Mouse (Mus musculus) hindbrain, embryonic 12.5 days (tissue): ENCODE measurements at regions not wholly inside any gene's neighbourhood (a gene's known extent, or its start where the extent isn't known, plus 50 kb on each side); places are given as distances from the start of the nearest gene placed in this dataset.
"Not testable (repeated sequence)": the region's sequence is repeated elsewhere in the genome, so short reads cannot be mapped to it uniquely, and the experiment has no call there.

Source experiments
- ATAC-seq: fragments of 200-750 bp; cut with Nextera tagmentation; 2 replicates; pipeline ENCODE4 v1.8.0; 2017; ENCODE audit warnings: moderate TSS enrichment; ENCODE audit not compliant: low FRiP score
- H3K27ac ChIP-seq: fragments of 300-500 bp; sonication (generic); 2 replicates; pipeline ENCODE4 v1.5.1; 2016; ENCODE audit warnings: mild to moderate bottlenecking
- H3K27me3 ChIP-seq: fragments of 300-500 bp; sonication (generic); 2 replicates; pipeline ENCODE4 v1.6.1; 2016; ENCODE audit warnings: mild to moderate bottlenecking
- H3K36me3 ChIP-seq: fragments of 300-500 bp; sonication (generic); 2 replicates; pipeline ENCODE4 v1.6.1; 2016; ENCODE audit warnings: mild to moderate bottlenecking
- H3K4me1 ChIP-seq: fragments of 300-500 bp; sonication (generic); 2 replicates; pipeline ENCODE4 v1.6.1; 2016
- H3K4me2 ChIP-seq: fragments of 300-500 bp; sonication (generic); replicated peaks from 2 replicates; pipeline ENCODE4 v1.6.1; 2016; ENCODE audit warnings: mild to moderate bottlenecking
- H3K4me3 ChIP-seq: fragments of 300-500 bp; sonication (generic); 2 replicates; pipeline ENCODE4 v1.5.1; 2016; ENCODE audit warnings: mild to moderate bottlenecking
- H3K9ac ChIP-seq: fragments of 300-500 bp; sonication (generic); 2 replicates; pipeline ENCODE4 v1.6.1; 2016; ENCODE audit warnings: mild to moderate bottlenecking, moderate library complexity
- H3K9me3 ChIP-seq: fragments of 300-500 bp; sonication (generic); replicated peaks from 2 replicates; pipeline ENCODE4 v1.6.1; 2016; ENCODE audit warnings: mild to moderate bottlenecking
- WGBS: fragments of 180-500 bp; shearing (Covaris S2); methylation state at CpG from one replicate; pipeline ENCODE4 v1.1.7; 2016; 5-methylcytosine and 5-hydroxymethylcytosine counted together

GRCm38 (mm10) chr16:55608361-55608760 lies 230.3 kb downstream of the Nfkbiz start:
- 92% methylated on average over 3 of the region's 3 CpGs for WGBS
- Histone ChIP-seq H3K27ac (no peak overlapping the region), H3K4me3 (no peak overlapping the region), H3K27me3 (no peaks in the 10 kb centered on the region), H3K9ac (no peak overlapping the region), H3K36me3 (no peaks in the 10 kb centered on the region), H3K4me2 (no peak overlapping the region), H3K4me1 (no peaks in the 10 kb centered on the region), H3K9me3 (no peaks in the 10 kb centered on the region)
- ATAC-seq: no peak

DNA sequence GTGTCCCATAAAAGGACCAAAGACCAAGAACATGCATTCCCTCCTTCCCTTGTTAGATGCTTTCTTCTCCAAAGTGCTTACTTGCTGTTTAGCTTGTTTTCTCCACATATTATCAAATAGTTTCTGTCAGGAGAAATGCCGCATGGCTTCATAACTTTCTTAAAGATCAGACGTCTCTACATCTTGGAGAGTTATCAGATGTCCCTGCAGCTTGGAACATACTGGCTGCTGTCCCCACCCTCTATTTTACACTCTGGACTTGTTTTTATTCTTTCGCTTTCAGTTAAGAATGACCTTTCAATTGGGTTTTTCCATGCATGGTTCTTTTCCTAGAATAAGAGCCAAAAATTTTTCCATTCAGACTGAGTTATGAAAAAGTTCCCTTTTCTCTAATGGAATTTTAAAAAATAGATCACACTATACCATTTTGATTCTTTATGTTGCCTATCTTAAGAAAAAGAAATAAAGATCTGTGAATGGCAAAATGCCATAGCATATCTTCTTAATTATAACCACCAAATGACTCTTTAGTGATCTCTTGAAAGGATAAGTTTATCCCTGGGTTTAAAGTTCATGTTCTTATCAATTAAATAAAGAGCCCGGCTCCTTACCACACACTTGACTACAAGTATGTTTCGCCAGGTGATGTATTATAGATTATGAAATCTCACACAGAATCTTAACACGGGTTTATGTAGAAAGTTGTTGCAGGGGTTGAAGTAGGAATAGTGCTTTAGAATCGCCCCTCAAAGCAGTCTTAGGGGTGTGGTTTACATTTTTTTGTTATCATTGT lies 232.1 kb downstream of the Nfkbiz start:
- no peak overlapping the region for H3K4me2 ChIP-seq
- no peak for ATAC-seq
- H3K4me1 ChIP-seq: no peaks in the 10 kb centered on the region
- no peak overlapping the region for H3K9ac ChIP-seq
- no peaks in the 10 kb centered on the region for H3K36me3 ChIP-seq
- H3K9me3 ChIP-seq: no peaks in the 10 kb centered on the region
- H3K27ac ChIP-seq: no peak overlapping the region
- H3K27me3 ChIP-seq: no peaks in the 10 kb centered on the region
- WGBS: 90% methylated on average over 7 of the region's 7 CpGs
- H3K4me3 ChIP-seq: no peak overlapping the region

DNA sequence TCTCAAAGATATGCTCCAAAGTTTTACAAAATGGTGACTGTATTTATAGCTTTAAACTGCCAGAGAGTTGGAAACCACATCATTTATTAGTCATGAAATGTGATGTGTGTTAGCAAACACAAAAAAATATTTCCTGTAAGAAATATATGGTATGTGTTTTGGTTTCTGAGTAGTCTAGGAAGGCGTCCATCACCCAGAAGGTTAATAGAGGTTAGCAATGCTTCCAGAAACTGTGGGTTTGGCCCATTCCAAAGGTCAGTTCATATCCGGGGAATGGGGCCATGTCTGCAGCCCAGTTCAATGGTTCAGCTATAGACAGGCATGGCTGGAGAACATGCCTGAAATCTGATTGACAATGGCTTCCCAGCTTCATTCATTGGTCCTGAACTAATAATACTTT lies 235.1 kb downstream of the Nfkbiz start:
- WGBS: 80% methylated on average over 2 of the region's 2 CpGs
- Histone ChIP-seq H3K4me2 (no peak overlapping the region), H3K36me3 (no peaks in the 10 kb centered on the region), H3K9ac (no peak overlapping the region), H3K4me3 (no peak overlapping the region), H3K27ac (no peak overlapping the region), H3K9me3 (no peaks in the 10 kb centered on the region), H3K27me3 (no peaks in the 10 kb centered on the region), H3K4me1 (no peaks in the 10 kb centered on the region)
- ATAC-seq: no peak

DNA sequence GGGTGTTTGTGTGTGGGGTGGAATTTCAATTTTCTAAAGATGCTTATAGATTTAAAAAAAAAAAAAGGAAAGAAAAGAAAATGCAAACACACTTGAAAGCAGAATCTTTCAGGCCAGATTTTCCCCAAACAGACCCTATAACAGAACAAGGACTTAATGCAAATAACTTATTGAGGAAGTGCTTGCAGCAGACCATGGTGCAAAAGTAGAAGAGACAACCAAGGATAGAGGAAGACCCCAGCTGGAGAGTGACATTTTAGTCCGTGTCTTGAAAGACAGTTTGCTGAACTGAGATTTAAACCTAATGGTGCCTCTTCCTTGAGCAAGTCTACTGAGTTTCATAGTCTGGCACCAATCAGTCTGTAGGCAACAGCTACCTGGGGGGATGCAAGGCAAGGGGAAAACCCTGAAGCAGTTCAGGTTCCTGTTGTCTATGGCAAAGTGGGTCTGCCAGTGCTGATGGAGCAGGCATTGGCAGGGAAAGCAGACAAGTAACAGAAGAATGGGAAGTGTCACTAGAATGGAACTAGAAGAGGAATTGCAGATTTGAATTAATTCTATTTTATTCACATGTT lies 249.2 kb downstream of the Nfkbiz start:
- no peaks in the 10 kb centered on the region for H3K9me3 ChIP-seq

GRCm38 (mm10) chr16:55587138-55587537 lies 251.6 kb downstream of the Nfkbiz start:
- no peaks in the 10 kb centered on the region for H3K9me3 ChIP-seq
- H3K9ac ChIP-seq: no peak overlapping the region
- H3K4me3 ChIP-seq: no peak overlapping the region
- ATAC-seq: no peak
- H3K4me2 ChIP-seq: no peak overlapping the region
- 93% methylated on average over 6 of the region's 6 CpGs for WGBS
- H3K36me3 ChIP-seq: no peaks in the 10 kb centered on the region
- H3K27me3 ChIP-seq: no peaks in the 10 kb centered on the region
- no peak overlapping the region for H3K27ac ChIP-seq
- H3K4me1 ChIP-seq: no peaks in the 10 kb centered on the region

More for the DNA sequence above, 249.2 kb downstream of the Nfkbiz start:
- no peak for ATAC-seq
- H3K4me1 ChIP-seq: no peaks in the 10 kb centered on the region
- H3K4me2 ChIP-seq: no peak overlapping the region
- H3K27ac ChIP-seq: no peak overlapping the region
- H3K9ac ChIP-seq: no peak overlapping the region
- 69% methylated on average over 1 of the region's 1 CpGs for WGBS
- no peaks in the 10 kb centered on the region for H3K27me3 ChIP-seq
- no peak overlapping the region for H3K4me3 ChIP-seq
- no peaks in the 10 kb centered on the region for H3K36me3 ChIP-seq

DNA sequence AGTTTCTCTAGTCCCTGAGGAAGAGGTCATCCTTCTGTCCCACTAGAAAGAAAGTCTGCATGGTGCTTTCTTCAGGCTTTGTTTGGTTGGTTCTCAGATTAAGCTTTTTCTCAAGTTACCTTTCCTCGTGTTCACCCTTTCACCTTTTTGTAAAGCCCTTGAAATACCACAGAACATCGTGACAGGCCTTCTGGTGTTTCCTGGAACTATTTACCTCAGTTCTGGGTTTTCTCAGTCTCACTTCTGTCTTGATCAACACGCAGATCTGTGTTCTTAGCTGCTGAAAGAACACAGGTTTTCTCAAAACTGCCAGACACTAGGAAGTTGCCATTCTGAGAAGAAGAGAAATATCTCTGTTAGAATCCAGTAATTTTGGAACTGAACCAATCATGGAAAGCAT lies 255.8 kb downstream of the Nfkbiz start:
- Histone ChIP-seq H3K27ac (no peak overlapping the region), H3K4me1 (no peaks in the 10 kb centered on the region), H3K27me3 (no peaks in the 10 kb centered on the region), H3K9ac (no peak overlapping the region), H3K9me3 (no peaks in the 10 kb centered on the region), H3K4me2 (no peak overlapping the region), H3K36me3 (no peaks in the 10 kb centered on the region), H3K4me3 (no peak overlapping the region)
- ATAC-seq: no peak
- WGBS: 68% methylated on average over 3 of the region's 3 CpGs

DNA sequence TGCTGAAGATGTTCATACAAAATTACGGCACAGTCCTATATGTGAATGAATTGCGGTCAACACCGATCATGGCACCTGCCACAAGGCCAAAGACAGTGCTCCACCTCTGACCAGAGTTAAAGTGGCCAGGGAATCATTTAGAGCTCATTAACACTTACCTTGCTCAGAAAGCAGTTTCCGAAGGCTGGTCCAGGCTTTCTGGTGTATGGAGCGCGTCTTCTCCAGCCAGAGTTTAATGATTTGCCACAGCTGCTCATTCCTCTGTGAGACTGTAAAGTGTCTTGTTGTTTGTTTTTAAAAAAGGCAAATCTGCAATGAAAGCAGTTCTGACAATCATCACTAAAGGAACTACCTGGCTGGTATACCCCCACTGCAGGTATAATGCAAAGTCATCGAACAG lies 256.7 kb downstream of the Nfkbiz start:
- H3K27me3 ChIP-seq: no peaks in the 10 kb centered on the region
- no peak overlapping the region for H3K27ac ChIP-seq
- no peak overlapping the region for H3K4me3 ChIP-seq
- no peak overlapping the region for H3K4me2 ChIP-seq
- no peak for ATAC-seq
- no peaks in the 10 kb centered on the region for H3K9me3 ChIP-seq
- no peak overlapping the region for H3K9ac ChIP-seq
- WGBS: 96% methylated on average over 7 of the region's 7 CpGs
- no peaks in the 10 kb centered on the region for H3K36me3 ChIP-seq
- H3K4me1 ChIP-seq: no peaks in the 10 kb centered on the region

GRCm38 (mm10) chr16:55580827-55581226 lies 257.9 kb downstream of the Nfkbiz start:
- H3K9me3 ChIP-seq: no peaks in the 10 kb centered on the region
- H3K27ac ChIP-seq: no peak overlapping the region
- no peak overlapping the region for H3K4me2 ChIP-seq
- no peak overlapping the region for H3K4me3 ChIP-seq
- H3K36me3 ChIP-seq: no peaks in the 10 kb centered on the region
- no peaks in the 10 kb centered on the region for H3K27me3 ChIP-seq
- 95% methylated on average over 4 of the region's 4 CpGs for WGBS
- H3K9ac ChIP-seq: no peak overlapping the region
- ATAC-seq: no peak
- H3K4me1 ChIP-seq: no peaks in the 10 kb centered on the region

DNA sequence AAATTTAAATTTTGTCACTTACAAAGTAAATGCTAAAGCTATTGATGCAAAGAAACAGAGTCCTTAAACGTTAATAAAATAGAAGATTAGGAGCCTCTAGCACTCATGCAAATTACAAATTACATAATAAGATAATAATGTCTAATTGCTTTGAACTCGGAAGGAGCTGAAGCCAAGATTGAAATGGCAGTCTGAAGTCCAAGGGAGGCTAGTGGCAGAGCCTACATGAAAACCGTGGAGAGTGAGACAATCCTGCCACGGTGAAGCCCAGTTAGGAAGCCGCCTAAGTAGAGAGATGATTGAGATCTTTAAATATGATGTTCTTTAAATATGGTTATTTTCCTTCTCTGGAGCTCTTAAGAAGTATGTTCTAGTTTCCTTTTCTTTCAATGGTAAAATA lies 260.0 kb downstream of the Nfkbiz start:
- WGBS: 92% methylated on average over 5 of the region's 5 CpGs
- Histone ChIP-seq H3K9ac (no peak overlapping the region), H3K36me3 (no peaks in the 10 kb centered on the region), H3K27me3 (no peaks in the 10 kb centered on the region), H3K9me3 (no peaks in the 10 kb centered on the region), H3K27ac (no peak overlapping the region), H3K4me2 (no peak overlapping the region), H3K4me1 (no peaks in the 10 kb centered on the region), H3K4me3 (no peak overlapping the region)
- ATAC-seq: no peak

DNA sequence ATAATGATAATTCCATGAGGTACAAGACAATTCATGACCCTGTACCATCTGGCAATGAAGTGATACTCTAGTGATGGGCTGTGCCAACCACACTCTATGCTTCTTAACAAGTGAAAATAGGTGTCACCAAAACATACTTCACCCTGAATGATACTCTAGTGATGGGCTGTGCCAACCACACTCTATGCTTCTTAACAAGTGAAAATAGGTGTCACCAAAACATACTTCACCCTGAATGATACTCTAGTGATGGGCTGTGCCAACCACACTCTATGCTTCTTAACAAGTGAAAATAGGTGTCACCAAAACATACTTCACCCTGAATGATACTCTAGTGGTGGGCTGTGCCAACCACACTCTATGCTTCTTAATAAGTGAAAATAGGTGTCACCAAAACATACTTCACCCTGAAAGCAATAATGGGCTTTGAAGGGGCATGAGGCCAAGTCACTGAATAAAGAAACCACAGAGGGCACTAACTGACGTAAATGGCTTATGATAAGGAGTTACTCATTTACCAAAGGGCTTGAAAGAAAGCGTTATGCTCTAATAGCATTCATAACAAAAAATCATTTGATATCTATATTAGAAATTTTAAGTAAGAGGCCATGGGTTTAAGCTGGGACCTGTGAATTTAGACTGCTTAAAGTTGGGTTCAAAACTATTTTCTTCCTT lies 263.0 kb downstream of the Nfkbiz start:
- H3K4me1 ChIP-seq, H3K27me3 ChIP-seq, H3K36me3 ChIP-seq, H3K4me3 ChIP-seq, H3K27ac ChIP-seq, ATAC-seq, H3K9me3 ChIP-seq, H3K4me2 ChIP-seq, H3K9ac ChIP-seq: not testable (repeated sequence)
- WGBS: 96% methylated on average over 2 of the region's 2 CpGs

- no peaks in the 10 kb centered on the region for H3K4me1 ChIP-seq
- H3K9me3 ChIP-seq: no peaks in the 10 kb centered on the region
- WGBS: 57% methylated on average over 7 of the region's 7 CpGs
- H3K27ac ChIP-seq: no peak overlapping the region
- H3K4me2 ChIP-seq: no peak overlapping the region
- H3K27me3 ChIP-seq: no peaks in the 10 kb centered on the region
- no peak overlapping the region for H3K4me3 ChIP-seq
- no peak for ATAC-seq
- H3K36me3 ChIP-seq: no peaks in the 10 kb centered on the region
- H3K9ac ChIP-seq: no peak overlapping the region
Observed at GRCm38 (mm10) chr16:55571106-55571505, 267.6 kb downstream of the Nfkbiz start.

DNA sequence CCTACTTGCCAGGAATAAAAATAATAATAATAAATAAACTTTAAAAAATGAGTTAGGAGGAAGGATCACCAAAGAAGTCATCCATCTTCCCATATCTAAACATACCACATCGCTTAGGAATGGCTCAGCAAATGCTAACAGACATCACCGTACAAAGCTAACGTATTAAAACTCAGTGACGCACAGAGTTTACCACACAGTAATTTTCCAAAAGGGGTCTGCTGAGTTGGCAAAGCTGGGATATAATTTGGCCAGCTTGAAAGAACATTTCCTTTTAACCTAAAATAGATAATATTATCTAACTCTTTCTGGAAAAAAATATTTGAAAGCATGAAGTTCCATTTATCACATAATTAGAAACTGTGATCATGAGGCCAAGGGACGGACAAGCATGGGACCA lies 268.6 kb downstream of the Nfkbiz start:
- Histone ChIP-seq H3K9ac (no peak overlapping the region), H3K27ac (no peak overlapping the region), H3K4me3 (no peak overlapping the region), H3K36me3 (no peaks in the 10 kb centered on the region), H3K9me3 (no peaks in the 10 kb centered on the region), H3K4me2 (no peak overlapping the region), H3K27me3 (no peaks in the 10 kb centered on the region), H3K4me1 (no peaks in the 10 kb centered on the region)
- 92% methylated on average over 5 of the region's 5 CpGs for WGBS
- ATAC-seq: no peak
